Mouse (Mus musculus) neutrophil, adult 5-6 weeks (primary cell): ENCODE data around the gene Senp1. TPM values are rescaled to one million over a fixed set of nuclear protein-coding genes. Genes with fewer than 3 reads are reported as not detected.

Source experiments
- ATAC-seq: fragments of 151-379, 151-347 bp; 2 replicates; pipeline ENCODE4 v1.8.0; 2017; ENCODE audit warnings: mild to moderate bottlenecking, moderate TSS enrichment; ENCODE audit not compliant: insufficient number of reproducible peaks, poor library complexity, low FRiP score, severe bottlenecking; ENCODE audit errors: extremely low read depth
- total RNA-seq: library from RNA; stranded (forward); fragments of 200-1000 nt; gene quantifications from 2 replicates; pipeline ENCODE4 v1.2.3, GENCODE M21; 2017

Gene Senp1
- total RNA-seq, 1 experiment from 2014 or later = 67.4 TPM

GRCm38 (mm10) chr15:98108297-98109152 is 15.0 kb upstream of the Senp1 start:
- ATAC-seq = no peak

GRCm38 (mm10) chr15:98107703-98108296 is 14.3 kb upstream of the Senp1 start:
- no peak for ATAC-seq

- no peak for ATAC-seq
Observed at GRCm38 (mm10) chr15:98107230-98107629, 13.7 kb upstream of the Senp1 start.

GRCm38 (mm10) chr15:98106506-98106905 is 13.0 kb upstream of the Senp1 start:
- ATAC-seq = no peak

GRCm38 (mm10) chr15:98102401-98102800 is 8.9 kb upstream of the Senp1 start:
- 0 out of 2 replicates have a peak, but pooled peaks have one; percentile 16 for ATAC-seq

- ATAC-seq = no peak
Observed at GRCm38 (mm10) chr15:98098519-98098918, 5.0 kb upstream of the Senp1 start.

- no peak for ATAC-seq
Observed at GRCm38 (mm10) chr15:98096957-98097356, 3.4 kb upstream of the Senp1 start.

GRCm38 (mm10) chr15:98094905-98095304 is 1.4 kb upstream of the Senp1 start:
- ATAC-seq = no peak

GRCm38 (mm10) chr15:98092372-98093120 is 998 bp downstream of the Senp1 start, which contains the start of gene Pfkm:
TSS of gene Pfkm (plus strand) at chr15:98092589.
- ATAC-seq = no peak

- no peak for ATAC-seq
Observed at GRCm38 (mm10) chr15:98091841-98092240, 1.7 kb downstream of the Senp1 start.

- peak; percentile 67 for ATAC-seq
Observed at GRCm38 (mm10) chr15:98089421-98090183, 3.9 kb downstream of the Senp1 start.

- ATAC-seq = no peak
Observed at GRCm38 (mm10) chr15:98088889-98089288, 4.7 kb downstream of the Senp1 start.

- ATAC-seq = no peak
Observed at GRCm38 (mm10) chr15:98076901-98077300, 16.6 kb downstream of the Senp1 start.

GRCm38 (mm10) chr15:98075034-98075433 is 18.5 kb downstream of the Senp1 start:
- peak; percentile 46; the same call in 1 of the 2 replicates for ATAC-seq

- no peak for ATAC-seq
Observed at GRCm38 (mm10) chr15:98074521-98074920, 19.0 kb downstream of the Senp1 start.

- no peak for ATAC-seq
Observed at GRCm38 (mm10) chr15:98070376-98070775, 23.2 kb downstream of the Senp1 start.

GRCm38 (mm10) chr15:98069566-98070245 is 23.8 kb downstream of the Senp1 start:
- ATAC-seq = no peak

GRCm38 (mm10) chr15:98068506-98068905 is 25.0 kb downstream of the Senp1 start:
- no peak for ATAC-seq
